Mouse (Mus musculus) c-Kit-positive CD71-positive TER-119-positive erythroid progenitor cells, embryonic 14.5 days (primary cell): Measurements from ENCODE around the gene Pkm.
A peak's percentile ranks its signal among the peaks of the same experiment; 100 is the strongest.

ENCODE experiments used
- DNase-seq: peaks from one replicate; pipeline ENCODE4 v3.0.0-alpha.2; 2013; ENCODE audit warnings: low spot score

Gene Pkm

DNA sequence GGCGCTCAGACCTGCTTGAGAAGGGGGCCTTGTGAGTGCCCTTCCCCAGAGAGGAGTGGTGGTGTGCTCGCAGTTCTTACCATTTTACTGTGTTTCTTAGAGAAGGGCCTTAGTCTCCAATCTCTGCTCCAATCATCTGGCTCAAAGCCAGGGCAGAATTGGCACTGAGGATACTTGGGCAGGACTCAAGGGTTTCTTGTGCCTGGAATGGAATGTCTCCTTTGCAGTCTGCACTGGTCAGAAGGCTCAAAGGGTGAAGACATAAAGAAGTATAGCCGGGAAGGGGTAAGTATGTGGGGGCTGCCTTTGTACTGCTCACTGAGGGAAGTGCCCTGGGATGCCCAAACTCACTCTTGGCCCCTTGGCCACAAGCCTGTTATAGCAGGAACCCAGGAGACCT lies 53.1 kb downstream of the Pkm start:
- no peak for DNase-seq

DNA sequence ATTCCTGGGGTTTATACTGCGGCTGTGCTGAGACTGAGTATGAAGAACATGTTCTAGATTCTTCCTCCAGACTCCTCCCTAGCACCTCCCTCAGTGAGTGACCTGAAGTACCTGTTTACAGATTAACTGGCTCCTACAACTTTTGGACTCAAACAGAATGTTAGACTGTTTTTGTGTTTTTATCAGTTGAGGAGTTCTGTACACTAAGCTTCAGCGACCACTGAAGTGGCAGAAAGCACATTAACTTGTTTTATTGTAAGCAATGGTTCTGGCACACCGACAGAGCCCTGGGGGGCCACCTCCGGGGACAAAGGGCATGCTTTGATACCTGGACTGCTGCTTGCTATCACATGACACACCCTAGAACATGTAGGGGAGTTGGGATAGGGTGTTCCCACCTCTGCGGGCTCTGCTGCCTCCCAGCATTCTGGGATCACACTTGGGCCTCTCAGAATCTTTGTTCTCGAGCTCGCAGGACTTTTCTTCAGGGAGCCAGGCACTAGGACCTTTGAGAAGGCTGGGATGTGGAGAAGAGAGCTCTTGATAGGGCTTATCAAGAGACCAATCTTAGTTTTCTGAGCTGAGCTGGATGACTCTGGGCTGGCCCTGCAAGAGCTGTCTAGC lies 60.2 kb downstream of the Pkm start:
- DNase-seq: no peak

DNA sequence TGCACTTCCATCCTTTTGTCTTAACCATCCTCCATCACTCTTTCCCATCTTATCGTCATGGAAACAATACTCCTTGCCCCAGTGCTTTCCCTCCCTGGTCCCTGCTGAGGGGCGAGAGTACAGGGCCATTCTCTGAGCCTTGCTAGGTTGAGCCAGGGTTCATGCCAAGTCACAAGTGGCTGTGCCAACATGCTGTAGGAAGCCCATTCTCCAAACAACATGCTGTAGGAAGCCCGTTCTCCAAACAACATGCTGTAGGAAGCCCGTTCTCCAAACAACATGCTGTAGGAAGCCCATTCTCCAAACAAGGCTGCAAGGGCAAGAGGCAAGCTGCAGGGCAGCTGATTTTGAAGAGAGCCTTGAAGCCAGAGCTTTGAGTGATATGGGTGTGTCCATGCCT lies 62.1 kb downstream of the Pkm start:
- no peak for DNase-seq

- DNase-seq: no peak
Measured at GRCm38 (mm10) chr9:59721144-59721543, 65.0 kb downstream of the Pkm start.

DNA sequence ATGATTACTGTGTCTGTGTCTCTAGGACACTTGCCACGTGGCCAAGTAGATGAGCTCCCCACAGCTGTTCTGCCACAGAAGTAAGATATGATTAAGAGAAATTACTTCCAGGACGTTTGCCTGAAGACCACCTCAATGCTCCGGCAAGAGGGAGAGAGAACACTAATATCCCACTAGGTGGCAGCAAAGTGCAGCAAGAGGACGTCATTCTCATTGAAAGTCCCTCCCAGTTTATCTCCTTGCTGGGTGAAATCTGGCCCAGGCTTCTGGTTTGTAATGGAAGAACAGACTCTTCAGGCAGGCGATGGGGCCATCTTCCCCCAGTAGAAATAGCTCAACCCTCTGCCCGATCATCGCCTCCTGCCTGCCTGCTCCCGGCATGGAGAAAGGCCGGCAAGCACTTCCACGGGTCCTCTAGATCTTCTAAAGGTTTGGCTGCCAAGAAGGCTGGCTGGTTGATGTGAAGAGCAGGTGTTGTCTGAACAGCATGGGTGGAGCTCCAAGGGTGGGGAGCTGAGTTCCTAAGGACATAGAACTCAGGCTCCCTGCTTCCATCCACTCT lies 67.0 kb downstream of the Pkm start:
- peak; percentile 78 for DNase-seq

GRCm38 (mm10) chr9:59723791-59724442 lies 67.7 kb downstream of the Pkm start:
- DNase-seq: no peak

DNA sequence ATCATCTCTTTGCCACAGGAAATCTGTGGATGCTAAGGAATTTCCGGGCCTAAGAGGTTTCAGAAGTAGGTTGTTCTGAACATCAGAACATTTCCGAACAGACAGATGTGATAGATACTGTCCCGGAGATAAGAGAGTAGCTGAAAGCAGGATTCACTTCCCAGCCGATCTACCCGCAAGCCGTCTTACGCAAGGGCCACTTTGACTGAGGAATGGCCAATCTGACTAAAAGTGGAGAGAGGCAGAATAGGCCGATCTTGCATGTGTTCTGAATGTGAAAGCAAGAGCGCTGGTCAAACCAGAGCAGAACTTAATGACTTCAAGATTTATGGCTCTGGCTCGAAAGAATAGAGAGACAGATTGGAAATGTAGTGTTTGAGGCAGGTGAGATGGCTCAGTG lies 69.3 kb downstream of the Pkm start:
- DNase-seq: no peak

GRCm38 (mm10) chr9:59727569-59728286 lies 71.6 kb downstream of the Pkm start:
- no peak for DNase-seq
